Mouse (Mus musculus): ENCODE data around the gene Smim24.
A peak's percentile ranks its signal among the peaks of the same experiment; 100 is the strongest.

DNA sequence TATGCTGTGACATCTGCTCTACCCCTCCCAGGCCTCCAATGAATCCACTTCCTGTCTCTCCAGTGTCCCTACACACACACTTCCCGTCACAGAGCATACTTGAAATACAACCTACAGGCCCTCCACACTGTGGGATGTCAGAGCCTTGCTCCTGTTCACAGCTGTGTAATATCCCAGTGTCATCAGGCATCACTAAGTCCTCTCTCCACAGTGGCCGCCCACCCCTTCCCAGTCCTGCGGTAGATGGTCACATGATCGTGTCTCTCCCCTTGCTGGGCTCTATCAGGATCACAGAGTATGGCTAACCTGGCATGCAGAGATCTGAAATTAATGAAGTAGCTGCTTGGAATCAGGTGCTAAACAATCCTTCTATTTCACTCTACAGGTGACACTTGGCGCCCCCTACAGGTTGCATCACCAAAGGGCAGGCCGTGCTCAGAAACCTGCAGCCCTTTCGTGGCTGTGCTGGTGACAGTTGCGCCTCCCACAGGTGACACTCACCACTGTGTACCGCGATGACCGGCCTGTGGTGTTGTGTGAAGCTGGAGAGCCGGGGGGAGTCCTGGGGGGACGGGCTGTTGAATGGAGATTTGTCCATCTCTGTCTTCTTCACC is 12.8 kb downstream of the Smim24 start:
- TF ChIP-seq CTCF (IDR thresholded peaks at IDR 0.05; ENCODE audit: low read depth) (peak; percentile 64), EP300 (IDR thresholded peaks at IDR 0.05; ENCODE audit: low read depth) (no peak)

Measured in heart, postnatal 0 days (tissue).